15 mouse cellular contexts compared by ENCODE assay signal in the genomic region with DNA sequence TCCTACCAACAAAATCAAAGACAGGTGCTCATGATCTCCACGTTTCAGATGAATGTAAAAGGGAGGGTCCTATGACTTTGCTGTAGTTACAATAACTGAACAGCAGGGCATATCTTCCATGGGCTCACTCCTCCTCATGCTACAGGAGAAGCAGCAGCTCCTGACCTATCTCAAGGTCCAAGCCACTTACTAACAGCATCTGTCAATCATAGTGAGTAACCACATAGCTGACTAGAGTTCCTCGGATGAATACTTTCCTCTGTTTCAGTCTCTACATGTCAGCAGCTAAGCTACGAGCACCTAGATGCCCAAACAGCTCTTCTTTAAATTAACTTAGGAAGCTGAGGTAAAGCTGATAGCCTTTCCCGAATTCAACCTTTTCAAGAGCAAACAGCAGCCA.
"Had no signal": no experiment of that assay in that cellular context is flagged by ENCODE, and none has a peak within 500 bp of the region (broad histone marks: within the 10 kb centered on the region; RNA-seq: fewer than 3 reads in every experiment).

No protein-coding gene starts in this region.

- H3K27me3 ChIP-seq: limb, embryonic 15.5 days; liver, embryonic 12.5 days had no signal

- ATAC-seq: liver, embryonic 12.5 days; midbrain, embryonic 16.5 days had no signal

- H3K9ac ChIP-seq: limb, embryonic 15.5 days; liver, embryonic 12.5 days; lung, embryonic 14.5 days had no signal

- H3K27ac ChIP-seq: limb, embryonic 15.5 days; liver, embryonic 12.5 days; macrophage had no signal

- H3K4me2 ChIP-seq: limb, embryonic 15.5 days; liver, embryonic 12.5 days; lung, embryonic 14.5 days; midbrain, embryonic 11.5 days had no signal

- H3K4me3 ChIP-seq: limb, embryonic 15.5 days; liver, embryonic 12.5 days; megakaryocyte, embryonic 14.5 days had no signal

- H3K9me3 ChIP-seq: limb, embryonic 15.5 days; liver, embryonic 12.5 days had no signal

- DNase-seq: kidney, adult 11 months; kidney, adult 9 months; kidney, postnatal 14 days; lung, embryonic 14.5 days; lung, postnatal 10 days; right cerebral cortex, postnatal 4 days; spleen, adult 18-20 months; thymus, adult 2 months; thymus, postnatal 25 days had no signal

- H3K36me3 ChIP-seq: limb, embryonic 15.5 days; liver, embryonic 12.5 days had no signal
